18 mouse cellular contexts compared by ENCODE assay signal in the genomic region with DNA sequence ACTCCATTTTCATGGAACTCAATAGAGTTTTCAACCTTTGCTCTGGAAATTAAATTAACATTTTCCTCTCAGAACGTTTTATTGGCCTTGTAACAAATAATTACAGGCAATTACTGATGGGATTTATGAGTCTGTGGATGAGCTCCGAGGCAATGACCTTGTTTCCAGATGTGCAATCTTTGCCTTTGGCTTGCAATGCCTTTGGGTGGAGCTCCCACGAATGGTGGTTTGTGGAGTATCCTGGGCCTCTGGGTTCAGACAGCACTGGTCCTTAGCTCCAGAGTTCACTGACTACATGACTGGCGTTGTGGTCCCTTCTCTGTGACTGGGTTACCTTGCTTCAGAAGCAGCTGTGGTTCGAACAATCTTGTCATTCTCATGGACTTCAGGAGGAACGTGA.
DNase-seq lines count a peak whose midpoint lies in the region; ATAC-seq and TF ChIP-seq lines count a peak whose summit lies in the region.
"Had no signal": no experiment of that assay in that cellular context is flagged by ENCODE, and none has a peak within 500 bp of the region (broad histone marks: within the 10 kb centered on the region; RNA-seq: fewer than 3 reads in every experiment).

No protein-coding gene starts in this region.

- H3K4me2 ChIP-seq in liver, embryonic 11.5 days, result no peak overlapping the region
- H3K4me2 ChIP-seq in intestine, embryonic 16.5 days (ENCODE audit: low read depth, low read length), result no peak overlapping the region
- H3K4me2 ChIP-seq: forebrain, embryonic 13.5 days; heart, embryonic 11.5 days; hindbrain, embryonic 14.5 days had no signal

- H3K4me3 ChIP-seq in liver, adult 2 months (ENCODE audit: insufficient read depth, low read depth, low read length), result no peak overlapping the region
- no peak overlapping the region for H3K4me3 ChIP-seq in liver, embryonic 11.5 days (ENCODE audit: low read depth, low read length)
- no peak overlapping the region for H3K4me3 ChIP-seq in intestine, embryonic 16.5 days (ENCODE audit: low read length)
- H3K4me3 ChIP-seq: embryonic facial prominence, embryonic 10.5 days; forebrain, embryonic 13.5 days; heart, adult 2 months; hindbrain, embryonic 10.5 days had no signal

- H3K9me3 ChIP-seq in liver, embryonic 11.5 days (ENCODE audit: control insufficient read depth, low read length), result no peaks in the 10 kb centered on the region
- no peaks in the 10 kb centered on the region for H3K9me3 ChIP-seq in intestine, embryonic 16.5 days (ENCODE audit: control insufficient read depth, low read length)
- H3K9me3 ChIP-seq: embryonic facial prominence, embryonic 10.5 days; forebrain, embryonic 13.5 days; hindbrain, embryonic 10.5 days had no signal

- ATAC-seq in liver, embryonic 11.5 days (replicated peaks; ENCODE audit: low FRiP score), result no peak
- peak; percentile 92 for ATAC-seq in intestine, embryonic 16.5 days
- ATAC-seq: forebrain, embryonic 13.5 days; forebrain, postnatal 0 days had no signal

- H3K27me3 ChIP-seq in liver, adult 2 months (ENCODE audit: control insufficient read depth, insufficient read depth, low read length), result no peaks in the 10 kb centered on the region
- H3K27me3 ChIP-seq in liver, embryonic 11.5 days (replicated peaks; ENCODE audit: control insufficient read depth, insufficient read depth, low read length), result no peaks in the 10 kb centered on the region
- H3K27me3 ChIP-seq in intestine, embryonic 16.5 days (replicated peaks; ENCODE audit: control insufficient read depth, insufficient read depth, low read length), result no peaks in the 10 kb centered on the region
- H3K27me3 ChIP-seq: forebrain, embryonic 13.5 days had no signal

- TF ChIP-seq CTCF in liver, adult 2 months (IDR thresholded peaks at IDR 0.05; ENCODE audit: low read depth, low read length), result no peak

- 40% methylated on average over 6 of the region's 6 CpGs for WGBS in liver, adult 2 months
- 67% methylated on average over 6 of the region's 6 CpGs for WGBS in liver, embryonic 11.5 days
- WGBS in intestine, embryonic 16.5 days, result 62% methylated on average over 6 of the region's 6 CpGs

- TF ChIP-seq POLR2A in liver, adult 2 months (IDR thresholded peaks at IDR 0.05; ENCODE audit: extremely low read depth, insufficient read depth, low read length), result no peak

- intact Hi-C loops in gastrocnemius, postnatal 36 days (cut with DNase I), result no loop called here

- no peaks in the 10 kb centered on the region for H3K36me3 ChIP-seq in liver, adult 2 months (ENCODE audit: control insufficient read depth, insufficient read depth, low read length)
- no peaks in the 10 kb centered on the region for H3K36me3 ChIP-seq in liver, embryonic 11.5 days (ENCODE audit: control insufficient read depth, insufficient read depth, low read length)
- no peaks in the 10 kb centered on the region for H3K36me3 ChIP-seq in intestine, embryonic 16.5 days (ENCODE audit: control insufficient read depth, insufficient read depth, low read length)
- H3K36me3 ChIP-seq: embryonic facial prominence, embryonic 10.5 days; hindbrain, embryonic 10.5 days had no signal

- H3K4me1 ChIP-seq in liver, adult 2 months (ENCODE audit: control insufficient read depth, insufficient read depth, low read length), result peaks cover 12% of the 10 kb centered on the region
- no peaks in the 10 kb centered on the region for H3K4me1 ChIP-seq in liver, embryonic 11.5 days (replicated peaks; ENCODE audit: control insufficient read depth, insufficient read depth, low read length)
- H3K4me1 ChIP-seq in intestine, embryonic 16.5 days (ENCODE audit: control insufficient read depth, insufficient read depth, low read length), result no peaks in the 10 kb centered on the region
- H3K4me1 ChIP-seq: embryonic facial prominence, embryonic 10.5 days; forebrain, embryonic 13.5 days; hindbrain, embryonic 10.5 days had no signal

- peak; percentile 34 for DNase-seq in gastrocnemius, adult 18-20 months (ENCODE audit: low spot score)
- no peak for DNase-seq in gastrocnemius, postnatal 36 days
- DNase-seq in liver, adult 2 months (ENCODE audit: extremely low read depth, low read depth, low spot score), result peak; percentile 76
- no peak for DNase-seq in liver, embryonic 11.5 days (ENCODE audit: low spot score)
- peak; percentile 31 to 52 for DNase-seq in adrenal gland, postnatal 36 days
- DNase-seq in layer of hippocampus, adult 11-12 months (ENCODE audit: low spot score), result no peak
- no peak for DNase-seq in urinary bladder, postnatal 36 days (ENCODE audit: low spot score in 2 of 2)
- DNase-seq: cerebellum, adult 2 months; cerebellum, postnatal 10 days; forebrain, postnatal 0 days; heart, adult 2 months; kidney, adult 11 months had no signal

- no peak overlapping the region; the same call in 1 of the 2 replicates for H3K27ac ChIP-seq in liver, adult 2 months (replicated peaks; ENCODE audit: insufficient read depth, low read depth, low read length)
- H3K27ac ChIP-seq in liver, embryonic 11.5 days (ENCODE audit: low read depth, low read length), result no peak overlapping the region
- no peak overlapping the region for H3K27ac ChIP-seq in intestine, embryonic 16.5 days (ENCODE audit: low read length)
- H3K27ac ChIP-seq: embryonic facial prominence, embryonic 10.5 days; forebrain, embryonic 13.5 days; heart, adult 2 months; hindbrain, embryonic 10.5 days; hindbrain, embryonic 14.5 days had no signal

- no peaks in the 10 kb centered on the region for H3K79me2 ChIP-seq in liver, adult 2 months (ENCODE audit: control insufficient read depth, insufficient read depth, low read length)

- H3K9ac ChIP-seq in liver, adult 2 months (ENCODE audit: low read depth, low read length), result no peak overlapping the region
- H3K9ac ChIP-seq in liver, embryonic 11.5 days (ENCODE audit: low read depth, low read length), result no peak overlapping the region
- H3K9ac ChIP-seq in intestine, embryonic 16.5 days (ENCODE audit: low read depth, low read length), result no peak overlapping the region
- H3K9ac ChIP-seq: forebrain, embryonic 13.5 days; forebrain, postnatal 0 days; hindbrain, embryonic 14.5 days had no signal

Comparison
In these comparisons a context has a peak if more than half of its experiments do, and no peak if none do; other contexts are left out.
1. DNase-seq: peak in gastrocnemius, adult 18-20 months (single experiment), liver, adult 2 months (single experiment) and adrenal gland, postnatal 36 days (2 of 2); none in gastrocnemius, postnatal 36 days (0 of 2), liver, embryonic 11.5 days (single experiment), layer of hippocampus, adult 11-12 months (single experiment) and urinary bladder, postnatal 36 days (0 of 2).